Mouse (Mus musculus): ENCODE results near the gene Limk2. TPM values are rescaled to one million over a fixed set of nuclear protein-coding genes. Genes with fewer than 3 reads are reported as not detected.

Gene Limk2
- total and polyA plus RNA-seq, 2 experiments from 2014 or later, result 98.6 to 173 TPM

DNA sequence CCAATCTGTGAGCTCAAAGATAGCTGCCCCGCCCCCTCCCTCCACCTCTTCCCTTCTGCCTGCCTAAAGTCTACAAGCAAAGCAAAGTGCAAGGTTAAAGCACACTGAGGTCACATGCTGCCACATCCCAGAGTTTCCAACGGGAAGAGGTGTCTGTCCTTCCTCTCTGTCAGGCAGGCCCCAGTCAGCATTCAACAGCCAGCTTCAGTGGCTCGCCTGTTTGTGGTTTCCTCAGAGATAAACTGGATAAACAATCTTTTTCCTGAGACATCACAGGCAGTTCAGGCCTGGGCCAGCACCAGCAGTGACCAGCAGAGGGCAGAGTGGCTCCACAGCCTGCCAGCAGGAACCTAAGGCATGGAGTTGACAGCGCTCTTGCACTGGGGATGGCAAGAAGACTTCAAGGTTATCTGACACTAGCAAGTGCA lies 22.0 kb downstream of the Limk2 start:
- WGBS, result 24% methylated on average over 4 of the region's 4 CpGs
- ATAC-seq (peak; percentile 93), DNase-seq (peak; percentile 86)
- Histone ChIP-seq H3K36me3 (ENCODE audit: insufficient read depth) (no peaks in the 10 kb centered on the region), H3K27me3 (ENCODE audit: insufficient read depth, low read length) (no peaks in the 10 kb centered on the region), H3K27ac (ENCODE audit: low read depth, low read length) (no peak overlapping the region), H3K9ac (no peak overlapping the region), H3K4me1 (ENCODE audit: insufficient read depth) (no peaks in the 10 kb centered on the region), H3K9me3 (ENCODE audit: low read length) (no peaks in the 10 kb centered on the region), H3K4me3 (ENCODE audit: low read depth, low read length) (no peak overlapping the region), H3K4me2 (ENCODE audit: low read depth) (no peak overlapping the region)
- peak; percentile 99 for TF ChIP-seq CTCF (IDR thresholded peaks at IDR 0.05; ENCODE audit: low read depth)

- no peaks in the 10 kb centered on the region for H3K36me3 ChIP-seq (ENCODE audit: insufficient read depth)
- TF ChIP-seq CTCF (IDR thresholded peaks at IDR 0.05; ENCODE audit: low read depth), result no peak
- no peak overlapping the region for H3K4me3 ChIP-seq (ENCODE audit: low read depth, low read length)
- no peak overlapping the region for H3K9ac ChIP-seq
- 60% methylated on average over 5 of the region's 5 CpGs for WGBS
- no peaks in the 10 kb centered on the region for H3K4me1 ChIP-seq (ENCODE audit: insufficient read depth)
- no peak overlapping the region for H3K4me2 ChIP-seq (ENCODE audit: low read depth)
- no peak for DNase-seq
- H3K27ac ChIP-seq (ENCODE audit: low read depth, low read length), result no peak overlapping the region
- no peak for ATAC-seq
- no peaks in the 10 kb centered on the region for H3K27me3 ChIP-seq (ENCODE audit: insufficient read depth, low read length)
- H3K9me3 ChIP-seq (ENCODE audit: low read length), result no peaks in the 10 kb centered on the region
These were observed 26.1 kb downstream of the Limk2 start for GRCm38 (mm10) chr11:3382602-3383594.

DNA sequence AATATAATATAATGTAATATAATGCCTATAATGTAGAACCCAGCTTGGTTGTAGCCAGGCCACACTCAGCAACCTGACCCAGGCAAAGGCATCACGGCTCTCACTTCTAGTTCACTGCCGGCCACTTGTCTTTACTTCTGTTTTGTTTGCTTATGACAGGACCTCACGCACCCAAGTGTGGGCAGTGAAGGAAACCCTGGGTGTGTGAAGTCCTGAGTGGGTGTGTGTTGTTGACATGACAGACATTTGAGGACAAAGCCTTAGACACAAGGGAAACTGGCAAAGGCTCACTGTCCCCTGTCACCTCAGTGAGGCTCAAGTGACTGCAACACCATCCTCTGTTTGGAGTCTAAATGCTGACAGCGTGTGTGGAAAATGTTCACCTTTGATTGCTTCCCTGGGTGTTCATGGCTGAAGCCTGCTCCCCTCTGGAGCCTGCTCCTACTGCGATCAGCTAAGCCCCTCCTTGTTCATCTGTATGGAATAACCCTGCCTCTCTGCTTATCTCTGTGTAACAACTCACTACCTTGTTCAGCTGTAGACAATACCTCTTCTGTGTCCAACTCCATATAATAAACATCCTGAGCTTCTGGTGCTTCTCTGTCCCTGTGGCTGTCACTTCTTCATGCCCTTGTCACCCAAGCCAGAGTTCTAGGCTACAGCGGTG lies 27.7 kb downstream of the Limk2 start:
- Histone ChIP-seq H3K27me3 (ENCODE audit: insufficient read depth, low read length) (no peaks in the 10 kb centered on the region), H3K9me3 (ENCODE audit: low read length) (no peaks in the 10 kb centered on the region), H3K4me2 (ENCODE audit: low read depth) (no peak overlapping the region), H3K27ac (ENCODE audit: low read depth, low read length) (no peak overlapping the region), H3K36me3 (ENCODE audit: insufficient read depth) (no peaks in the 10 kb centered on the region), H3K9ac (no peak overlapping the region), H3K4me1 (ENCODE audit: insufficient read depth) (no peaks in the 10 kb centered on the region), H3K4me3 (ENCODE audit: low read depth, low read length) (no peak overlapping the region)
- DNase-seq (no peak), ATAC-seq (no peak)
- 97% methylated on average over 6 of the region's 6 CpGs for WGBS
- TF ChIP-seq CTCF (IDR thresholded peaks at IDR 0.05; ENCODE audit: low read depth), result no peak

DNA sequence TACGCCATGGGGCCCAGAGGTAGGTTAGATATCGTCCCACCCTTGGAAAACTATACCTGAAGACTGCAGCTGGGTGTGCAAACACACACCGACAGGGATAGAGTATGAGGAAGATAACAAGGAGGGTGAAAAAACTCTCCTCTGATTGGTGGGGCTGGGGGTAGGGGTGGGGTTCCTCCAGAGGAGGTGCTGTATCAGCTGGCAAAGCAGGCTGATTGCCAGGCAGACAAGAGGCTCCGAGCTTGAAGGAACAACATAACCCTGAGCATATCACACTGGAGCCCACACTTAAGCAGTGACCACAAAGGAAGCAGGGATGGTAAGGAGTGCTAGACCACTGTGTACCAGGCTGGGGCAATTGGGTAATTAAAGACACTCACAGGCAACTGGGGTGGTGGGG lies 29.6 kb downstream of the Limk2 start:
- Histone ChIP-seq H3K4me3 (ENCODE audit: low read depth, low read length) (no peak overlapping the region), H3K4me2 (ENCODE audit: low read depth) (no peak overlapping the region), H3K36me3 (ENCODE audit: insufficient read depth) (no peaks in the 10 kb centered on the region), H3K9ac (no peak overlapping the region), H3K27ac (ENCODE audit: low read depth, low read length) (no peak overlapping the region), H3K4me1 (ENCODE audit: insufficient read depth) (no peaks in the 10 kb centered on the region), H3K9me3 (ENCODE audit: low read length) (no peaks in the 10 kb centered on the region), H3K27me3 (ENCODE audit: insufficient read depth, low read length) (no peaks in the 10 kb centered on the region)
- 86% methylated on average over 4 of the region's 4 CpGs for WGBS
- DNase-seq (no peak), ATAC-seq (no peak)
- TF ChIP-seq CTCF (IDR thresholded peaks at IDR 0.05; ENCODE audit: low read depth), result no peak

- ATAC-seq (no peak), DNase-seq (no peak)
- Histone ChIP-seq H3K9me3 (ENCODE audit: low read length) (no peaks in the 10 kb centered on the region), H3K4me2 (ENCODE audit: low read depth) (no peak overlapping the region), H3K4me1 (ENCODE audit: insufficient read depth) (peaks cover 12% of the 10 kb centered on the region), H3K36me3 (ENCODE audit: insufficient read depth) (no peaks in the 10 kb centered on the region), H3K4me3 (ENCODE audit: low read depth, low read length) (no peak overlapping the region), H3K27me3 (ENCODE audit: insufficient read depth, low read length) (no peaks in the 10 kb centered on the region), H3K27ac (ENCODE audit: low read depth, low read length) (peak overlapping the region; percentile 29; the same call in 1 of the 2 replicates), H3K9ac (no peak overlapping the region)
- TF ChIP-seq CTCF (IDR thresholded peaks at IDR 0.05; ENCODE audit: low read depth), result no peak
- WGBS, result 75% methylated on average over 12 of the region's 12 CpGs
These were observed 34.2 kb downstream of the Limk2 start for GRCm38 (mm10) chr11:3374741-3375140.

DNA sequence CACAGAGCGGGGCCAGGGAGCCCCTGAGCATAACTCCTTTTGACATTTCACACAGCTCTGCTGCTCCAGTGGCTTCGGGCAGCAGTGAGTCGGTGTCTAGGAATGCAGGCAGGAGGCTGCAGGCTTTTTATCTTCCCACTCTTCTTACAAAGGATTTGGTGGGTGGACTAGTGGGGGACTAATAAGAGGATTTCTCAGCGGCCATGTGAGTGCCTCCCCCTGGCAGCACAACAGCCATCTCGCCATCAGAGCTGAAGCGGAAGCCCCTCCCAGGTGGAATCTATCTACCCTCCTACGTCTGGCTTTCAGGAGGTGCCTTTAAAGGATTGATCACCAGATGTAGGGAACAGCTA lies 34.7 kb downstream of the Limk2 start:
- Histone ChIP-seq H3K36me3 (ENCODE audit: insufficient read depth) (no peaks in the 10 kb centered on the region), H3K27ac (ENCODE audit: low read depth, low read length) (peak overlapping the region; percentile 29; the same call in 1 of the 2 replicates), H3K27me3 (ENCODE audit: insufficient read depth, low read length) (no peaks in the 10 kb centered on the region), H3K9me3 (ENCODE audit: low read length) (no peaks in the 10 kb centered on the region), H3K9ac (no peak overlapping the region), H3K4me1 (ENCODE audit: insufficient read depth) (peaks cover 17% of the 10 kb centered on the region), H3K4me3 (ENCODE audit: low read depth, low read length) (no peak overlapping the region), H3K4me2 (ENCODE audit: low read depth) (peak overlapping the region; percentile 8; the same call in 1 of the 2 replicates)
- ATAC-seq (no peak), DNase-seq (no peak)
- WGBS, result 5% methylated on average over 7 of the region's 7 CpGs
- no peak for TF ChIP-seq CTCF (IDR thresholded peaks at IDR 0.05; ENCODE audit: low read depth)
